Mouse (Mus musculus): Measurements from ENCODE around the gene Wnk4.
A peak's percentile ranks its signal among the peaks of the same experiment; 100 is the strongest.

Wnk4 gene

GRCm38 (mm10) chr11:101277381-101278222 is 17.2 kb downstream of the Wnk4 start:
- DNase-seq = no peak

- peak; percentile 79 to 87 for DNase-seq
Observed at GRCm38 (mm10) chr11:101278223-101279192, 18.1 kb downstream of the Wnk4 start, which contains the start of the genes Cntd1 and Coa3. Gene Cntd1 (plus strand): TSS chr11:101279012. Gene Coa3 (minus strand): TSS chr11:101279114.

GRCm38 (mm10) chr11:101279193-101279569 is 18.8 kb downstream of the Wnk4 start:
- peak in 1 of 2 experiments; percentile 32 for DNase-seq

- no peak for DNase-seq
Observed at GRCm38 (mm10) chr11:101280837-101281236, 20.5 kb downstream of the Wnk4 start.

GRCm38 (mm10) chr11:101282896-101283295 is 22.5 kb downstream of the Wnk4 start:
- no peak for DNase-seq

- DNase-seq = no peak
Observed at GRCm38 (mm10) chr11:101283805-101284204, 23.4 kb downstream of the Wnk4 start.

GRCm38 (mm10) chr11:101287306-101287705 is 26.9 kb downstream of the Wnk4 start:
- no peak for DNase-seq

- DNase-seq = no peak
Observed at GRCm38 (mm10) chr11:101291231-101291630, 30.9 kb downstream of the Wnk4 start.

- DNase-seq = no peak
Observed at GRCm38 (mm10) chr11:101295191-101295590, 34.8 kb downstream of the Wnk4 start.

- DNase-seq = no peak
Observed at GRCm38 (mm10) chr11:101300881-101301280, 40.5 kb downstream of the Wnk4 start.

GRCm38 (mm10) chr11:101301299-101302003 is 41.1 kb downstream of the Wnk4 start:
- no peak for DNase-seq

- peak; percentile 89 to 90 for DNase-seq
Observed at GRCm38 (mm10) chr11:101302004-101302798, 41.8 kb downstream of the Wnk4 start, which contains the start of gene Becn1. Gene Becn1 (minus strand): TSS chr11:101302286.

- no peak for DNase-seq
Observed at GRCm38 (mm10) chr11:101307744-101308143, 47.4 kb downstream of the Wnk4 start.

- no peak for DNase-seq
Observed at GRCm38 (mm10) chr11:101311083-101311482, 50.7 kb downstream of the Wnk4 start.

GRCm38 (mm10) chr11:101312150-101312549 is 51.8 kb downstream of the Wnk4 start:
- no peak for DNase-seq

GRCm38 (mm10) chr11:101314567-101314966 is 54.2 kb downstream of the Wnk4 start:
- DNase-seq = no peak

- no peak for DNase-seq
Observed at GRCm38 (mm10) chr11:101315082-101315650, 54.8 kb downstream of the Wnk4 start.

- DNase-seq = peak; percentile 90
Observed at GRCm38 (mm10) chr11:101315665-101316500, 55.5 kb downstream of the Wnk4 start, which contains the start of gene Psme3. Gene Psme3 (plus strand): TSS chr11:101316213.

GRCm38 (mm10) chr11:101316501-101316917 is 56.1 kb downstream of the Wnk4 start:
- no peak for DNase-seq

GRCm38 (mm10) chr11:101323609-101324008 is 63.2 kb downstream of the Wnk4 start:
- DNase-seq = peak; percentile 41 to 54
